Mouse (Mus musculus): ENCODE measurements around the gene Tln1. TPM values are rescaled to one million over a fixed set of nuclear protein-coding genes. Genes with fewer than 3 reads are reported as not detected.
"Not testable (repeated sequence)": the region's sequence is repeated elsewhere in the genome, so short reads cannot be mapped to it uniquely, and the experiment has no call there.

Tln1 gene
- polyA plus RNA-seq, 1 experiment from 2014 or later, result 112 TPM

GRCm38 (mm10) chr4:43497946-43498345 lies 64.5 kb downstream of the Tln1 start:
- in situ Hi-C loops (cut with MboI; ENCODE audit: low pct_unique_long_range_greater_than_20kb), result no loop called here
- ChIA-PET POLR2A (interaction anchor here (1.0 kb wide), 1 partner anchor 81 kb away, joined by 3 read pairs; no protein-coding TSS in a partner anchor), CTCF (interaction anchor here (1.3 kb wide), 1 partner anchor 67 kb away, joined by 4 read pairs; no protein-coding TSS in a partner anchor)
- no peak for TF ChIP-seq CTCF (IDR thresholded peaks at IDR 0.05)
- DNase-seq (ENCODE audit: low read depth, low spot score) (no peak), ATAC-seq (no peak)
- no peaks in the 10 kb centered on the region for H3K27me3 ChIP-seq

GRCm38 (mm10) chr4:43497405-43497804 lies 65.1 kb downstream of the Tln1 start:
- ATAC-seq (no peak), DNase-seq (ENCODE audit: low read depth, low spot score) (no peak)
- H3K27me3 ChIP-seq, result no peaks in the 10 kb centered on the region
- in situ Hi-C loops (cut with MboI; ENCODE audit: low pct_unique_long_range_greater_than_20kb), result no loop called here
- ChIA-PET POLR2A (interaction anchor here (1.0 kb wide), 1 partner anchor 22 kb away, joined by 3 read pairs; no protein-coding TSS in a partner anchor), CTCF (interaction anchor here (1.3 kb wide), 1 partner anchor 68 kb away, joined by 4 read pairs; no protein-coding TSS in a partner anchor)
- no peak for TF ChIP-seq CTCF (IDR thresholded peaks at IDR 0.05)

GRCm38 (mm10) chr4:43496587-43496986 lies 65.9 kb downstream of the Tln1 start:
- no peak for TF ChIP-seq CTCF (IDR thresholded peaks at IDR 0.05)
- ChIA-PET POLR2A (interaction anchor here (1.0 kb wide), 1 partner anchor 23 kb away, joined by 3 read pairs; no protein-coding TSS in a partner anchor), CTCF (no interaction called here)
- H3K27me3 ChIP-seq, result no peaks in the 10 kb centered on the region
- in situ Hi-C loops (cut with MboI; ENCODE audit: low pct_unique_long_range_greater_than_20kb), result no loop called here
- no peak for ATAC-seq
- DNase-seq (ENCODE audit: low read depth, low spot score), result no peak

- ChIA-PET POLR2A (interaction anchor here (0.6 to 1.0 kb wide), 3 partner anchors 13 to 85 kb away, joined by 3 to 4 read pairs (median 3); partner anchors contain the start of gene Car9), CTCF (no interaction called here)
- in situ Hi-C loops (cut with MboI; ENCODE audit: low pct_unique_long_range_greater_than_20kb), result no loop called here
- DNase-seq (ENCODE audit: low read depth, low spot score) (no peak), ATAC-seq (no peak)
- no peak for TF ChIP-seq CTCF (IDR thresholded peaks at IDR 0.05)
- no peaks in the 10 kb centered on the region for H3K27me3 ChIP-seq
Measured at GRCm38 (mm10) chr4:43493846-43494240, 68.6 kb downstream of the Tln1 start.

- DNase-seq (ENCODE audit: low read depth, low spot score) (peak; percentile 85), ATAC-seq (peak; percentile 53)
- in situ Hi-C loops (cut with MboI; ENCODE audit: low pct_unique_long_range_greater_than_20kb), result no loop called here
- no peak for TF ChIP-seq CTCF (IDR thresholded peaks at IDR 0.05)
- CTCF ChIA-PET, result interaction anchor here (1.2 to 1.8 kb wide), 3 partner anchors 14 to 69 kb away, joined by 3 to 5 read pairs (median 3); partner anchors contain the start of genes Creb3 and Tln1
- H3K27me3 ChIP-seq, result no peaks in the 10 kb centered on the region
- POLR2A ChIA-PET, result interaction anchor here (0.6 to 1.0 kb wide), 5 partner anchors 13 to 511 kb away, joined by 3 to 6 read pairs (median 3); partner anchors contain the start of gene Car9
Measured at GRCm38 (mm10) chr4:43493186-43493845, 69.2 kb downstream of the Tln1 start.

- peak; percentile 94 for ATAC-seq
- in situ Hi-C loops (cut with MboI; ENCODE audit: low pct_unique_long_range_greater_than_20kb), result no loop called here
Measured at GRCm38 (mm10) chr4:43492821-43493185, 69.7 kb downstream of the Tln1 start, which contains the start of gene Ccdc107. Ccdc107 (plus strand) TSS chr4:43492900.

GRCm38 (mm10) chr4:43492101-43492820 lies 70.2 kb downstream of the Tln1 start:
- H3K27me3 ChIP-seq, result no peaks in the 10 kb centered on the region
- ATAC-seq, result no peak
- no peak for TF ChIP-seq CTCF (IDR thresholded peaks at IDR 0.05)
- ChIA-PET CTCF (interaction anchor here (1.2 to 1.8 kb wide), 3 partner anchors 13 to 70 kb away, joined by 3 to 5 read pairs (median 3); partner anchors contain the start of genes Creb3 and Tln1), POLR2A (interaction anchor here (0.6 kb wide), 1 partner anchor 510 kb away, joined by 3 read pairs; no protein-coding TSS in a partner anchor)
- in situ Hi-C loops (cut with MboI; ENCODE audit: low pct_unique_long_range_greater_than_20kb), result no loop called here
- no peak for DNase-seq (ENCODE audit: low read depth, low spot score)

More at GRCm38 (mm10) chr4:43492821-43493185, 69.7 kb downstream of the Tln1 start, which contains the start of gene Ccdc107:
- no peak for TF ChIP-seq CTCF (IDR thresholded peaks at IDR 0.05)
- CTCF ChIA-PET, result interaction anchor here (1.2 to 1.8 kb wide), 3 partner anchors 14 to 70 kb away, joined by 3 to 5 read pairs (median 3); partner anchors contain the start of genes Creb3 and Tln1
- no peaks in the 10 kb centered on the region for H3K27me3 ChIP-seq
- no peak for DNase-seq (ENCODE audit: low read depth, low spot score)
- POLR2A ChIA-PET, result interaction anchor here (0.6 to 1.0 kb wide), 3 partner anchors 73 to 511 kb away, joined by 3 to 6 read pairs (median 3); no protein-coding TSS in a partner anchor

- in situ Hi-C loops (cut with MboI; ENCODE audit: low pct_unique_long_range_greater_than_20kb), result no loop called here
- TF ChIP-seq CTCF (IDR thresholded peaks at IDR 0.05), result no peak
- ChIA-PET POLR2A (no interaction called here), CTCF (interaction anchor here (0.5 kb wide), 1 partner anchor 11 kb away, joined by 3 read pairs; no protein-coding TSS in a partner anchor)
- H3K27me3 ChIP-seq, result no peaks in the 10 kb centered on the region
- ATAC-seq, result no peak
- DNase-seq (ENCODE audit: low read depth, low spot score), result no peak
Measured at GRCm38 (mm10) chr4:43490801-43491200, 71.7 kb downstream of the Tln1 start.

GRCm38 (mm10) chr4:43489611-43490010 lies 72.9 kb downstream of the Tln1 start:
- H3K27me3 ChIP-seq, result no peaks in the 10 kb centered on the region
- in situ Hi-C loops (cut with MboI; ENCODE audit: low pct_unique_long_range_greater_than_20kb), result no loop called here
- DNase-seq (ENCODE audit: low read depth, low spot score) (no peak), ATAC-seq (no peak)
- ChIA-PET CTCF (no interaction called here), POLR2A (no interaction called here)
- TF ChIP-seq CTCF (IDR thresholded peaks at IDR 0.05), result no peak

- CTCF ChIA-PET; POLR2A ChIA-PET; DNase-seq (ENCODE audit: low read depth, low spot score); in situ Hi-C loops (cut with MboI; ENCODE audit: low pct_unique_long_range_greater_than_20kb); H3K27me3 ChIP-seq; ATAC-seq: not testable (repeated sequence)
Measured at GRCm38 (mm10) chr4:43485666-43486065, 76.8 kb downstream of the Tln1 start.
